Mouse (Mus musculus) lung, adult 2 months (tissue): ENCODE results near the gene Macrod2. TPM values are rescaled to one million over a fixed set of nuclear protein-coding genes. Genes with fewer than 3 reads are reported as not detected.

Experiments
- DNase-seq: peaks from one replicate; pipeline ENCODE4 v3.0.0; 2022
- H3K4me1 ChIP-seq: fragments of 200-500 bp; 2 replicates; pipeline ENCODE4 v1.6.1; 2011; ENCODE audit warnings: low read length; ENCODE audit not compliant: control insufficient read depth, insufficient read depth
- H3K4me3 ChIP-seq: fragments of 200-500 bp; replicated peaks from 2 replicates; pipeline ENCODE3; 2011; ENCODE audit warnings: low read depth, mild to moderate bottlenecking, control low read depth, low read length; ENCODE audit errors: extremely low read depth
- CTCF ChIP-seq: fragments of 200-500 bp; IDR thresholded peaks from 2 replicates; pipeline ENCODE4 v1.5.1; 2011; ENCODE audit warnings: mild to moderate bottlenecking, low read length, control low read depth; ENCODE audit not compliant: insufficient read depth
- POLR2A ChIP-seq: fragments of 200-500 bp; IDR thresholded peaks from 2 replicates; pipeline ENCODE4 v1.6.1; 2011; ENCODE audit warnings: low read depth, mild to moderate bottlenecking, control low read depth, low read length, borderline replicate concordance; ENCODE audit errors: extremely low read depth
- WGBS: fragments of 180-500 bp; shearing (Covaris S2); methylation state at CpG from one replicate; pipeline ENCODE4 v1.1.7; 2018; 5-methylcytosine and 5-hydroxymethylcytosine counted together
- polyA plus RNA-seq: library from polyadenylated mRNA; depleted of rRNA; stranded (reverse); fragments of >200 nt; gene quantifications from 2 replicates; pipeline ENCODE4 v1.2.3, GENCODE M21; 2012

Macrod2 gene
- polyA plus RNA-seq, 1 experiment, result 2.6 TPM

- no peak for DNase-seq
- WGBS, result 74% methylated on average over 2 of the region's 2 CpGs
- Histone ChIP-seq H3K4me3 (no peak overlapping the region), H3K4me1 (no peaks in the 10 kb centered on the region)
- no peak for TF ChIP-seq POLR2A
- TF ChIP-seq CTCF, result no peak
Measured at GRCm38 (mm10) chr2:140549286-140549685, 154.2 kb downstream of the Macrod2 start.

GRCm38 (mm10) chr2:140561426-140561825, 166.3 kb downstream of the Macrod2 start:
- no peak overlapping the region for H3K4me3 ChIP-seq
- TF ChIP-seq CTCF (no peak), POLR2A (no peak)
- 82% methylated on average over 2 of the region's 2 CpGs for WGBS
- no peaks in the 10 kb centered on the region for H3K4me1 ChIP-seq
- no peak for DNase-seq

GRCm38 (mm10) chr2:140570874-140571273, 175.8 kb downstream of the Macrod2 start:
- H3K4me1 ChIP-seq, result no peaks in the 10 kb centered on the region
- no peak for DNase-seq
- 84% methylated on average over 6 of the region's 6 CpGs for WGBS
- H3K4me3 ChIP-seq, result no peak overlapping the region
- no peak for TF ChIP-seq CTCF

- 60% methylated on average over 3 of the region's 3 CpGs for WGBS
- no peak for DNase-seq
- Histone ChIP-seq H3K4me3 (no peak overlapping the region), H3K4me1 (no peaks in the 10 kb centered on the region)
- TF ChIP-seq POLR2A (no peak), CTCF (no peak)
Measured at GRCm38 (mm10) chr2:140592537-140593261, 197.6 kb downstream of the Macrod2 start.

GRCm38 (mm10) chr2:140596906-140597305, 201.8 kb downstream of the Macrod2 start:
- 90% methylated on average over 2 of the region's 2 CpGs for WGBS

GRCm38 (mm10) chr2:140615451-140615850, 220.3 kb downstream of the Macrod2 start:
- no peak for TF ChIP-seq POLR2A
- no peak for TF ChIP-seq CTCF
- WGBS, result 88% methylated on average over 2 of the region's 2 CpGs
- no peak for DNase-seq
- Histone ChIP-seq H3K4me3 (no peak overlapping the region), H3K4me1 (no peaks in the 10 kb centered on the region)

More at GRCm38 (mm10) chr2:140596906-140597305, 201.8 kb downstream of the Macrod2 start:
- no peak overlapping the region for H3K4me3 ChIP-seq
- no peak for DNase-seq
- no peaks in the 10 kb centered on the region for H3K4me1 ChIP-seq
- TF ChIP-seq CTCF (no peak), POLR2A (no peak)

GRCm38 (mm10) chr2:140621730-140622337, 226.7 kb downstream of the Macrod2 start:
- no peak for DNase-seq

GRCm38 (mm10) chr2:140653481-140653880, 258.4 kb downstream of the Macrod2 start:
- no peak overlapping the region for H3K4me3 ChIP-seq
- TF ChIP-seq POLR2A (no peak), CTCF (no peak)
- no peaks in the 10 kb centered on the region for H3K4me1 ChIP-seq
- no peak for DNase-seq

More at GRCm38 (mm10) chr2:140621730-140622337, 226.7 kb downstream of the Macrod2 start:
- no peaks in the 10 kb centered on the region for H3K4me1 ChIP-seq
- 38% methylated on average over 2 of the region's 2 CpGs for WGBS
- no peak overlapping the region for H3K4me3 ChIP-seq
- TF ChIP-seq CTCF, result no peak
- no peak for TF ChIP-seq POLR2A

- 89% methylated on average over 2 of the region's 2 CpGs for WGBS
- Histone ChIP-seq H3K4me1 (no peaks in the 10 kb centered on the region), H3K4me3 (no peak overlapping the region)
- no peak for TF ChIP-seq CTCF
- no peak for TF ChIP-seq POLR2A
- no peak for DNase-seq
Measured at GRCm38 (mm10) chr2:140653978-140654377, 258.9 kb downstream of the Macrod2 start.

GRCm38 (mm10) chr2:140662673-140663072, 267.6 kb downstream of the Macrod2 start:
- WGBS, result 74% methylated on average over 5 of the region's 5 CpGs
- H3K4me1 ChIP-seq, result no peaks in the 10 kb centered on the region
- no peak overlapping the region for H3K4me3 ChIP-seq
- DNase-seq, result no peak
- TF ChIP-seq CTCF, result no peak
- no peak for TF ChIP-seq POLR2A
